Mouse (Mus musculus) liver, embryonic 14.5 days (tissue): ENCODE data around the gene Inhba.

Experiments
- CTCF ChIP-seq: IDR thresholded peaks from 2 replicates; pipeline ENCODE4 v1.5.1; 2016; ENCODE audit warnings: antibody characterized with exemption, low read depth, control low read depth
- EP300 ChIP-seq: IDR thresholded peaks from 2 replicates; pipeline ENCODE4 v1.6.1; 2016; ENCODE audit warnings: antibody characterized with exemption, low read depth

DNA sequence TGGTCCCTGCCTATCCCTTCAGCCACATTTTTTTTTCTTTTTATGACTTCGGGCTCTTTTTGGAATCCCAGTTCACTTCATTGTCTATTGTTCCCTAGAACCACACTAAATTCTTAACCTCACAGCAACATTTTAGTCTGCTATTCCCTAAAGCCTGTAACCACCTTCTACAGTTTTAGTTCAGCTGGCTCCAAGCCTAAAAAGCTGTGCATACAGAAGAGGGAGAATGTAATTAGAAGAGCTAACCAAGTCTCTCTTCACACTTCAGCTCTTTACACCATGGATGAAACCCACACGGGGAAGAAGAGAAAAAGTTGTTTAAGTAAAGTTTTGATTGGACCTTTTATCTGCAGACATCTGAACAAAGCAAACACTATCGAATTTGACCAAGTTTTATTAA is 29.6 kb upstream of the Inhba start:
- TF ChIP-seq CTCF: no peak
- no peak for TF ChIP-seq EP300
